8 mouse cellular contexts compared by ENCODE assay signal in the genomic region with DNA sequence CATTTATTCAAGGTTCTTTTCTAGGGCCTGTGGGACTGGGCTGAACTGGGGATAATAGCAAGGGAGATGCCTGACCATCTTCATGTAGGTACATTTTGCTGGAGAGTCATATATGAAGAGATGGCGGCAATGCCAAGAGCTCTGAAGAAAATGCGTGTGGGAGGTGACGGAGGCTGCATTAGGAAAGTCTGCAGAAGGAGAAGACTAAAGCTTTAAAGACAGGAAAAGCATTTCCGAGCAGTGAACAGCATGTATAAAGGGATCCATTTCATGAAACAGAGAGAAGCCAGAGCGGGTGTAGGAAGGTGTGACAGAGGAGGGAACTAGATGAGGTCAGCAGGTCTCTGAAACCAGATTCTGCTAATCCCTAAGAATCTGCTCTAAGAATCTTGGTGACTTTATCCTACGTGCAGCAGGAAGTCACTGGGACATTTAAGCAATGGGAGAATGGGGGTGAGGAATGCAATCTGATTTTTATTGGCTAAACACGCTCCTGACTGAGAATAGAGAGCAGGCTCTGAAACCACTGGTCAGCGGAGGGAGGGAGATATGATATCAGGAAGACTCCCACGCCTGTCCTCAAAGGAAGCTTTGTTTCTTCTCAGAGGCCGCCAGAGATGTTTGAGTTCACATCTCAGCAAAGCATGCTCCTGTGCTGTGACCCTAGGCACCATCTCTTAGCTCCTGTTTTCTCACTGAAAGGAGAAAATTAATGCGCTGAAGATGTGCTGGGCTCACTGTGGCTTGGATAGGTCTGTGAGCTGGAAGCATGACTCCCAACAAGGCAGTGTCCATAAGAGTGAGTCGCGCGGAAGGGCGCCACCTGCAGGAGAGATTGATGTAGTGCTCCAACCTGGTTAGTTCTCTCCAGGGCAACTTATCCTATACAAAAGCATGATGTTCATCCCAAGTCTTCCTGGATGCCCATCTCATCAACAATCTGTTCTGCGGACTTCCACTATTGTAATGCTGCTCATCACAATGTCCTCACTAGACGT. TPM values are rescaled to one million over a fixed set of nuclear protein-coding genes. Genes with fewer than 3 reads are reported as not detected.
DNase-seq lines count a peak whose midpoint lies in the region; ATAC-seq and TF ChIP-seq lines count a peak whose summit lies in the region.

No protein-coding gene starts in this region.

- no peak overlapping the region for H3K9ac ChIP-seq in heart, embryonic 15.5 days
- H3K9ac ChIP-seq in neural tube, embryonic 11.5 days (ENCODE audit: low read length): no peak overlapping the region

- H3K4me2 ChIP-seq in heart, embryonic 15.5 days: no peak overlapping the region
- H3K4me2 ChIP-seq in neural tube, embryonic 11.5 days (ENCODE audit: low read depth): no peak overlapping the region

- H3K4me3 ChIP-seq in E14TG2a.4 (replicated peaks; ENCODE audit: low read length): no peak overlapping the region
- no peak overlapping the region for H3K4me3 ChIP-seq in heart, embryonic 15.5 days
- no peak overlapping the region for H3K4me3 ChIP-seq in limb, embryonic 10.5 days
- no peak overlapping the region for H3K4me3 ChIP-seq in neural tube, embryonic 11.5 days (ENCODE audit: low read depth, low read length)

- peaks cover 7% of the 10 kb centered on the region; the same call in 1 of the 2 replicates for H3K9me3 ChIP-seq in E14TG2a.4 (ENCODE audit: low read length)
- H3K9me3 ChIP-seq in heart, embryonic 15.5 days (replicated peaks): no peaks in the 10 kb centered on the region
- no peaks in the 10 kb centered on the region for H3K9me3 ChIP-seq in limb, embryonic 10.5 days (replicated peaks)
- H3K9me3 ChIP-seq in neural tube, embryonic 11.5 days (ENCODE audit: control insufficient read depth, low read length): no peaks in the 10 kb centered on the region

- peaks cover 6% of the 10 kb centered on the region; the same call in 1 of the 2 replicates for H3K4me1 ChIP-seq in E14TG2a.4 (replicated peaks; ENCODE audit: low read depth, low read length)
- peaks cover 16% of the 10 kb centered on the region for H3K4me1 ChIP-seq in heart, embryonic 15.5 days (replicated peaks)
- peaks cover 4% of the 10 kb centered on the region for H3K4me1 ChIP-seq in limb, embryonic 10.5 days
- no peaks in the 10 kb centered on the region for H3K4me1 ChIP-seq in neural tube, embryonic 11.5 days (ENCODE audit: control insufficient read depth, insufficient read depth, low read length)

- peak; percentile 32; the same call in 1 of the 2 replicates for ATAC-seq in heart, embryonic 15.5 days (replicated peaks; ENCODE audit: insufficient number of reproducible peaks, insufficient read depth, low FRiP score, low read depth)
- 0 out of 2 replicates have a peak, but pooled peaks have one; percentile 20 for ATAC-seq in neural tube, embryonic 11.5 days (ENCODE audit: insufficient read depth, low FRiP score, low TSS enrichment)
- no peak for ATAC-seq in inflammation-experienced regulatory T-cells, adult 6 months

- peak overlapping the region; percentile 53 for H3K27ac ChIP-seq in heart, embryonic 15.5 days
- no peak overlapping the region for H3K27ac ChIP-seq in limb, embryonic 10.5 days
- H3K27ac ChIP-seq in neural tube, embryonic 11.5 days (ENCODE audit: low read depth, low read length): no peak overlapping the region

- TF ChIP-seq CTCF in E14TG2a.4 (conservative IDR thresholded peaks at IDR 0.05; ENCODE audit: low read length): peak; percentile 78

- DNase-seq in heart, adult 11 months: peak; percentile 84
- no peak for DNase-seq in heart, adult 9 months (ENCODE audit: low spot score in 2 of 2)
- DNase-seq in c-Kit-positive CD71-positive TER-119-negative erythroid progenitor cells, embryonic 14.5 days (ENCODE audit: low read depth): peak; percentile 38
- peak; percentile 83 for DNase-seq in limb, embryonic 10.5 days (ENCODE audit: low spot score)
- DNase-seq in neural tube, embryonic 11.5 days (ENCODE audit: low spot score): peak; percentile 72

- no peaks in the 10 kb centered on the region for H3K36me3 ChIP-seq in E14TG2a.4 (ENCODE audit: insufficient read depth, low read length)
- H3K36me3 ChIP-seq in heart, embryonic 15.5 days: no peaks in the 10 kb centered on the region
- H3K36me3 ChIP-seq in limb, embryonic 10.5 days: no peaks in the 10 kb centered on the region
- H3K36me3 ChIP-seq in neural tube, embryonic 11.5 days (ENCODE audit: control insufficient read depth, insufficient read depth, low read length): no peaks in the 10 kb centered on the region

- H3K27me3 ChIP-seq in E14TG2a.4 (ENCODE audit: insufficient read depth, low read length): peaks cover 26% of the 10 kb centered on the region
- no peaks in the 10 kb centered on the region for H3K27me3 ChIP-seq in heart, embryonic 15.5 days
- no peaks in the 10 kb centered on the region for H3K27me3 ChIP-seq in limb, embryonic 10.5 days (ENCODE audit: low read depth, poor library complexity, severe bottlenecking)
- H3K27me3 ChIP-seq in neural tube, embryonic 11.5 days (ENCODE audit: control insufficient read depth, insufficient read depth, low read length): no peaks in the 10 kb centered on the region

- 28% methylated on average over 17 of the region's 17 CpGs for WGBS in heart, embryonic 15.5 days
- 47% methylated on average over 17 of the region's 17 CpGs for WGBS in limb, embryonic 10.5 days
- 46% methylated on average over 17 of the region's 17 CpGs for WGBS in neural tube, embryonic 11.5 days

RNA-seq across cellular contexts. Expression of gene Sh3pxd2b, which starts 6.8 kb away (rescaled TPM):
- 9.3 and 15.5 TPM in 2 replicates for polyA plus RNA-seq in heart, embryonic 15.5 days (2015; fragmentation: Nextera tagmentation; extraction: Ambion mirVana)
- polyA plus RNA-seq in limb, embryonic 10.5 days (2016; fragmentation: Nextera tagmentation; extraction: Ambion mirVana): 25.0 and 31.3 TPM in 2 replicates
- polyA plus RNA-seq in neural tube, embryonic 11.5 days (2014; fragmentation: Nextera tagmentation; extraction: Ambion mirVana): 23.7 TPM in 2 replicates
- not detected for polyA plus RNA-seq in inflammation-experienced regulatory T-cells, adult 6 months (2017; shearing (Covaris generic))

RNA-seq across cellular contexts. Expression of gene Hbq1a, which starts 40.9 kb away (rescaled TPM):
- polyA plus RNA-seq in heart, embryonic 15.5 days (2015; fragmentation: Nextera tagmentation; extraction: Ambion mirVana): 3.2 TPM in 2 replicates
- polyA plus RNA-seq in limb, embryonic 10.5 days (2016; fragmentation: Nextera tagmentation; extraction: Ambion mirVana): not detected in 2 replicates
- 0.42 TPM in 1 of 2 replicates, not detected in the other for polyA plus RNA-seq in neural tube, embryonic 11.5 days (2014; fragmentation: Nextera tagmentation; extraction: Ambion mirVana)
- not detected for polyA plus RNA-seq in inflammation-experienced regulatory T-cells, adult 6 months (2017; shearing (Covaris generic))

RNA-seq across cellular contexts. Expression of gene Hba-a2, which starts 44.5 kb away (rescaled TPM):
- 64,616 and 65,648 TPM in 2 replicates for polyA plus RNA-seq in heart, embryonic 15.5 days (2015; fragmentation: Nextera tagmentation; extraction: Ambion mirVana)
- 3,476 and 3,759 TPM in 2 replicates for polyA plus RNA-seq in limb, embryonic 10.5 days (2016; fragmentation: Nextera tagmentation; extraction: Ambion mirVana)
- polyA plus RNA-seq in neural tube, embryonic 11.5 days (2014; fragmentation: Nextera tagmentation; extraction: Ambion mirVana): 4,557 and 4,602 TPM in 2 replicates
- 10 to 100 TPM; 11.3 to 24.9 (median 18.9) TPM for polyA plus RNA-seq in inflammation-experienced regulatory T-cells, adult 6 months (2017; shearing (Covaris generic))

RNA-seq across cellular contexts. Expression of gene Hbq1b, which starts 54.0 kb away (rescaled TPM):
- polyA plus RNA-seq in heart, embryonic 15.5 days (2015; fragmentation: Nextera tagmentation; extraction: Ambion mirVana): 3.1 and 3.6 TPM in 2 replicates
- 5.7 and 5.9 TPM in 2 replicates for polyA plus RNA-seq in limb, embryonic 10.5 days (2016; fragmentation: Nextera tagmentation; extraction: Ambion mirVana)
- 4.4 and 4.5 TPM in 2 replicates for polyA plus RNA-seq in neural tube, embryonic 11.5 days (2014; fragmentation: Nextera tagmentation; extraction: Ambion mirVana)
- not detected for polyA plus RNA-seq in inflammation-experienced regulatory T-cells, adult 6 months (2017; shearing (Covaris generic))

RNA-seq across cellular contexts. Expression of gene Hba-a1, which starts 57.5 kb away (rescaled TPM):
- 23,640 and 24,567 TPM in 2 replicates for polyA plus RNA-seq in heart, embryonic 15.5 days (2015; fragmentation: Nextera tagmentation; extraction: Ambion mirVana)
- polyA plus RNA-seq in limb, embryonic 10.5 days (2016; fragmentation: Nextera tagmentation; extraction: Ambion mirVana): 1,811 and 2,033 TPM in 2 replicates
- polyA plus RNA-seq in neural tube, embryonic 11.5 days (2014; fragmentation: Nextera tagmentation; extraction: Ambion mirVana): 2,190 and 2,258 TPM in 2 replicates
- 1 to 10 TPM; 3.7 to 7.5 (median 6.0) TPM for polyA plus RNA-seq in inflammation-experienced regulatory T-cells, adult 6 months (2017; shearing (Covaris generic))

Comparison
In these comparisons a context has a peak if more than half of its experiments do, and no peak if none do; other contexts are left out.
1. DNase-seq: peak in heart, adult 11 months (single experiment), c-Kit-positive CD71-positive TER-119-negative erythroid progenitor cells, embryonic 14.5 days (single experiment), limb, embryonic 10.5 days (single experiment) and neural tube, embryonic 11.5 days (single experiment); none in heart, adult 9 months (0 of 2).
2. RNA of gene Hba-a2, which starts 44.5 kb away (polyA plus RNA-seq): 64,616 to 65,648 TPM in heart, embryonic 15.5 days, 4,557 to 4,602 TPM in neural tube, embryonic 11.5 days and 3,476 to 3,759 TPM in limb, embryonic 10.5 days; 11.3 to 24.9 TPM in inflammation-experienced regulatory T-cells, adult 6 months; every median in the first group is over 100 times any median in the second.